In genomic region chr17:46278011-46278765, GRCm38 (mm10) we compare ENCODE assay signal across 20 mouse cellular contexts. TPM values are rescaled to one million over a fixed set of nuclear protein-coding genes. Genes with fewer than 3 reads are reported as not detected.
DNase-seq lines count a peak whose midpoint lies in the region; ATAC-seq and TF ChIP-seq lines count a peak whose summit lies in the region.
"Had no signal": no experiment of that assay in that cellular context is flagged by ENCODE, and none has a peak within 500 bp of the region (broad histone marks: within the 10 kb centered on the region; RNA-seq: fewer than 3 reads in every experiment).

No protein-coding gene starts in this region.

- peaks cover 46% of the 10 kb centered on the region for H3K4me1 ChIP-seq in heart, embryonic 10.5 days
- H3K4me1 ChIP-seq in embryonic facial prominence, embryonic 13.5 days, result peaks cover 81% of the 10 kb centered on the region
- H3K4me1 ChIP-seq in limb, embryonic 14.5 days (ENCODE audit: control insufficient read depth, insufficient read depth, low read length), result peaks cover 32% of the 10 kb centered on the region

- TF ChIP-seq POLR2A in limb, embryonic 14.5 days (IDR thresholded peaks at IDR 0.05; ENCODE audit: borderline replicate concordance, extremely low read depth, insufficient read depth, insufficient read length), result no peak

- no peaks in the 10 kb centered on the region for H3K9me3 ChIP-seq in heart, embryonic 10.5 days
- no peaks in the 10 kb centered on the region for H3K9me3 ChIP-seq in embryonic facial prominence, embryonic 13.5 days
- no peaks in the 10 kb centered on the region for H3K9me3 ChIP-seq in limb, embryonic 14.5 days (ENCODE audit: control insufficient read depth, low read length)
- H3K9me3 ChIP-seq: lung, embryonic 15.5 days; neural tube, embryonic 13.5 days had no signal

- H3K4me3 ChIP-seq in heart, embryonic 10.5 days, result no peak overlapping the region
- no peak overlapping the region for H3K4me3 ChIP-seq in embryonic facial prominence, embryonic 13.5 days
- H3K4me3 ChIP-seq in limb, embryonic 14.5 days (replicated peaks; ENCODE audit: low read length), result no peak overlapping the region
- H3K4me3 ChIP-seq: lung, embryonic 15.5 days; neural tube, embryonic 13.5 days had no signal

- H3K9ac ChIP-seq in embryonic facial prominence, embryonic 13.5 days, result peak overlapping the region; percentile 46; the same call in 1 of the 2 replicates
- H3K9ac ChIP-seq in limb, embryonic 14.5 days (ENCODE audit: low read depth, low read length, severe bottlenecking), result no peak overlapping the region
- H3K9ac ChIP-seq: hindbrain, embryonic 14.5 days; lung, embryonic 15.5 days; neural tube, embryonic 13.5 days had no signal

- H3K4me2 ChIP-seq in embryonic facial prominence, embryonic 13.5 days, result peak overlapping the region; percentile 35
- 0 out of 2 replicates have a peak overlapping the region, but pooled peaks have one; percentile 5 for H3K4me2 ChIP-seq in limb, embryonic 14.5 days (replicated peaks; ENCODE audit: low read depth, low read length, severe bottlenecking)
- H3K4me2 ChIP-seq: hindbrain, embryonic 14.5 days; liver, embryonic 11.5 days; lung, embryonic 15.5 days; neural tube, embryonic 13.5 days had no signal

- peak; percentile 69 for DNase-seq in heart, embryonic 10.5 days (ENCODE audit: low spot score)
- DNase-seq in heart, adult 8-10 months (ENCODE audit: low spot score), result no peak
- peak; percentile 73 for DNase-seq in adrenal gland, postnatal 14 days
- DNase-seq in limb, embryonic 14.5 days (ENCODE audit: low spot score), result no peak
- no peak for DNase-seq in right cerebral cortex, adult 18-20 months
- DNase-seq in cerebellum, adult 8-10 months, result no peak
- DNase-seq: cerebellum, postnatal 10 days; gastrocnemius, postnatal 25 days; kidney, postnatal 36 days; thymus, postnatal 36 days had no signal

- H3K36me3 ChIP-seq in heart, embryonic 10.5 days, result peaks cover 57% of the 10 kb centered on the region
- H3K36me3 ChIP-seq in embryonic facial prominence, embryonic 13.5 days, result peaks cover 32% of the 10 kb centered on the region
- H3K36me3 ChIP-seq in limb, embryonic 14.5 days (ENCODE audit: control insufficient read depth, insufficient read depth, low read length), result peaks cover 54% of the 10 kb centered on the region

- H3K27me3 ChIP-seq in heart, embryonic 10.5 days (ENCODE audit: insufficient read depth, poor library complexity, severe bottlenecking), result no peaks in the 10 kb centered on the region
- H3K27me3 ChIP-seq in embryonic facial prominence, embryonic 13.5 days, result no peaks in the 10 kb centered on the region
- H3K27me3 ChIP-seq in limb, embryonic 14.5 days (ENCODE audit: control insufficient read depth, insufficient read depth, low read length), result no peaks in the 10 kb centered on the region
- H3K27me3 ChIP-seq: lung, embryonic 15.5 days; neural tube, embryonic 13.5 days had no signal

- 87% methylated on average over 12 of the region's 12 CpGs for WGBS in heart, embryonic 10.5 days
- 44% methylated on average over 12 of the region's 12 CpGs for WGBS in embryonic facial prominence, embryonic 13.5 days
- 61% methylated on average over 12 of the region's 12 CpGs for WGBS in limb, embryonic 14.5 days

- ATAC-seq in embryonic facial prominence, embryonic 13.5 days (ENCODE audit: insufficient number of reproducible peaks, insufficient read depth, low FRiP score, low TSS enrichment, low read depth), result no peak
- no peak for ATAC-seq in limb, embryonic 14.5 days (ENCODE audit: low FRiP score, low read depth)
- no peak for ATAC-seq in cerebellum, adult (ENCODE audit: insufficient number of reproducible peaks, low FRiP score, low TSS enrichment)
- ATAC-seq: activated CD4-positive, CD25-positive, alpha-beta regulatory T cell, adult 4 months; CD4-positive, CD25-positive, alpha-beta regulatory T cell, adult 4 months; intestine, postnatal 0 days had no signal

- 0 out of 2 replicates have a peak overlapping the region, but pooled peaks have one; percentile 19 for H3K27ac ChIP-seq in heart, embryonic 10.5 days
- H3K27ac ChIP-seq in embryonic facial prominence, embryonic 13.5 days, result peak overlapping the region; percentile 90
- peak overlapping the region; percentile 70 for H3K27ac ChIP-seq in limb, embryonic 14.5 days (replicated peaks; ENCODE audit: low read depth, low read length)
- H3K27ac ChIP-seq: hindbrain, embryonic 14.5 days; lung, embryonic 15.5 days; neural tube, embryonic 13.5 days had no signal

RNA-seq across cellular contexts. Expression of gene Tjap1, which starts 4.6 kb away (rescaled TPM):
- 46.5 and 55.8 TPM in 2 replicates for polyA plus RNA-seq in heart, embryonic 10.5 days (2016; fragmentation: Nextera tagmentation; extraction: Ambion mirVana)
- total RNA-seq in heart, adult 8-10 months (2022), result 10 to 100 TPM; 26.0 to 39.5 (median 35.6) TPM
- total RNA-seq in adrenal gland, postnatal 14 days (2021), result 44.1 and 44.2 TPM in 2 replicates
- polyA plus RNA-seq in embryonic facial prominence, embryonic 13.5 days (2015; fragmentation: Nextera tagmentation; extraction: Ambion mirVana), result 55.6 and 57.9 TPM in 2 replicates
- polyA plus RNA-seq in limb, embryonic 14.5 days (2012; rRNA removed), result 117 and 140 TPM in 2 replicates
- polyA plus RNA-seq in limb, embryonic 14.5 days (2014; fragmentation: Nextera tagmentation; extraction: Ambion mirVana), result 50.6 and 64.7 TPM in 2 replicates

RNA-seq across cellular contexts. Expression of gene Dlk2, which starts 19.0 kb away (rescaled TPM):
- 0.36 and 0.77 TPM in 2 replicates for polyA plus RNA-seq in heart, embryonic 10.5 days (2016; fragmentation: Nextera tagmentation; extraction: Ambion mirVana)
- total RNA-seq in heart, adult 8-10 months (2022), result under 1 TPM in 2 of 4 experiments, not detected in 2; 0.14 to 0.53 TPM
- total RNA-seq in adrenal gland, postnatal 14 days (2021), result 0.41 and 0.44 TPM in 2 replicates
- 7.8 and 8.6 TPM in 2 replicates for polyA plus RNA-seq in embryonic facial prominence, embryonic 13.5 days (2015; fragmentation: Nextera tagmentation; extraction: Ambion mirVana)
- polyA plus RNA-seq in limb, embryonic 14.5 days (2012; rRNA removed), result 20.8 and 24.2 TPM in 2 replicates
- 10.1 and 10.3 TPM in 2 replicates for polyA plus RNA-seq in limb, embryonic 14.5 days (2014; fragmentation: Nextera tagmentation; extraction: Ambion mirVana)
- total RNA-seq: megakaryocyte, adult 5-6 weeks had no signal
- polyA plus RNA-seq: activated CD4-positive, CD25-positive, alpha-beta regulatory T cell, adult 4 months; CD4-positive, CD25-positive, alpha-beta regulatory T cell, adult 4 months had no signal

RNA-seq across cellular contexts. Expression of gene Lrrc73, which starts 24.9 kb away (rescaled TPM):
- 0.33 and 0.38 TPM in 2 replicates for polyA plus RNA-seq in heart, embryonic 10.5 days (2016; fragmentation: Nextera tagmentation; extraction: Ambion mirVana)
- under 1 TPM in 2 of 4 experiments, not detected in 2; 0.12 to 0.14 TPM for total RNA-seq in heart, adult 8-10 months (2022)
- total RNA-seq in adrenal gland, postnatal 14 days (2021), result 3.7 and 4.8 TPM in 2 replicates
- polyA plus RNA-seq in embryonic facial prominence, embryonic 13.5 days (2015; fragmentation: Nextera tagmentation; extraction: Ambion mirVana), result 1.4 and 1.9 TPM in 2 replicates
- 4.3 and 5.8 TPM in 2 replicates for polyA plus RNA-seq in limb, embryonic 14.5 days (2012; rRNA removed)
- 1.4 and 2.0 TPM in 2 replicates for polyA plus RNA-seq in limb, embryonic 14.5 days (2014; fragmentation: Nextera tagmentation; extraction: Ambion mirVana)

RNA-seq across cellular contexts. Expression of gene Yipf3, which starts 30.3 kb away (rescaled TPM):
- polyA plus RNA-seq in heart, embryonic 10.5 days (2016; fragmentation: Nextera tagmentation; extraction: Ambion mirVana), result 77.0 and 83.9 TPM in 2 replicates
- 10 to 100 TPM; 82.2 to 91.1 (median 85.5) TPM for total RNA-seq in heart, adult 8-10 months (2022)
- total RNA-seq in adrenal gland, postnatal 14 days (2021), result 135 and 137 TPM in 2 replicates
- polyA plus RNA-seq in embryonic facial prominence, embryonic 13.5 days (2015; fragmentation: Nextera tagmentation; extraction: Ambion mirVana), result 82.8 and 95.7 TPM in 2 replicates
- 92.5 and 136 TPM in 2 replicates for polyA plus RNA-seq in limb, embryonic 14.5 days (2012; rRNA removed)
- polyA plus RNA-seq in limb, embryonic 14.5 days (2014; fragmentation: Nextera tagmentation; extraction: Ambion mirVana), result 134 and 142 TPM in 2 replicates

RNA-seq across cellular contexts. Expression of gene Polr1c, which starts 30.3 kb away (rescaled TPM):
- polyA plus RNA-seq in heart, embryonic 10.5 days (2016; fragmentation: Nextera tagmentation; extraction: Ambion mirVana), result 53.8 and 81.2 TPM in 2 replicates
- total RNA-seq in heart, adult 8-10 months (2022), result 10 to 100 TPM; 20.4 to 25.6 (median 22.7) TPM
- 73.9 and 74.6 TPM in 2 replicates for total RNA-seq in adrenal gland, postnatal 14 days (2021)
- 103 and 104 TPM in 2 replicates for polyA plus RNA-seq in embryonic facial prominence, embryonic 13.5 days (2015; fragmentation: Nextera tagmentation; extraction: Ambion mirVana)
- polyA plus RNA-seq in limb, embryonic 14.5 days (2012; rRNA removed), result 112 and 120 TPM in 2 replicates
- 87.5 and 98.4 TPM in 2 replicates for polyA plus RNA-seq in limb, embryonic 14.5 days (2014; fragmentation: Nextera tagmentation; extraction: Ambion mirVana)

Comparison
In these comparisons a context has a peak if more than half of its experiments do, and no peak if none do; other contexts are left out.
1. DNase-seq: peak in heart, embryonic 10.5 days (single experiment) and adrenal gland, postnatal 14 days (single experiment); none in heart, adult 8-10 months (single experiment), limb, embryonic 14.5 days (single experiment), right cerebral cortex, adult 18-20 months (single experiment) and cerebellum, adult 8-10 months (single experiment).
2. H3K27ac ChIP-seq: peak in every context shown above with its lines; median percentile 90 in embryonic facial prominence, embryonic 13.5 days; 70 in limb, embryonic 14.5 days; 19 in heart, embryonic 10.5 days.